Mouse (Mus musculus) Patski (cell line): ENCODE data around the gene Serbp1. TPM values are rescaled to one million over a fixed set of nuclear protein-coding genes. Genes with fewer than 3 reads are reported as not detected.
A peak's percentile ranks its signal among the peaks of the same experiment; 100 is the strongest.

Experiments used
- ATAC-seq: fragments of 100-300 bp; one replicate; pipeline ENCODE4 v1.8.0; 2021
- CTCF ChIA-PET: fragments of 350-600 bp; sonication (Branson Sonifier 250); formaldehyde crosslinking; loops from one replicate; lab custom pipeline; 2022; ENCODE audit warnings: inconsistent platforms; lab: Charles Lee
- POLR2A ChIA-PET: fragments of 350-600 bp; sonication (Branson Sonifier 250); formaldehyde crosslinking; loops from one replicate; lab custom pipeline; 2022; ENCODE audit warnings: antibody characterized with exemption, inconsistent platforms; lab: Charles Lee
- DNase-seq: peaks from one replicate; pipeline ENCODE4 v3.0.0-alpha.2; 2011; ENCODE audit warnings: low read depth, low spot score
- H3K27me3 ChIP-seq: fragments of 371-371 bp; one replicate; pipeline ENCODE4 v1.5.1; 2021
- CTCF ChIP-seq: fragments of 100-300 bp; IDR thresholded peaks from one replicate; pipeline ENCODE4 v1.5.1; 2021
- in situ Hi-C: fragments of 300-500 bp; cut with MboI; formaldehyde crosslinking; loops from 3 replicates; pipeline ENCODE4 v1.11.1; 2018; ENCODE audit warnings: low pct_unique_long_range_greater_than_20kb, mixed read lengths
- polyA plus RNA-seq: library from polyadenylated mRNA; unstranded; gene quantifications from one replicate; pipeline ENCODE4 v1.2.3, GENCODE M21; 2021

Gene Serbp1
- polyA plus RNA-seq, 1 experiment from 2014 or later = 570 TPM

DNA sequence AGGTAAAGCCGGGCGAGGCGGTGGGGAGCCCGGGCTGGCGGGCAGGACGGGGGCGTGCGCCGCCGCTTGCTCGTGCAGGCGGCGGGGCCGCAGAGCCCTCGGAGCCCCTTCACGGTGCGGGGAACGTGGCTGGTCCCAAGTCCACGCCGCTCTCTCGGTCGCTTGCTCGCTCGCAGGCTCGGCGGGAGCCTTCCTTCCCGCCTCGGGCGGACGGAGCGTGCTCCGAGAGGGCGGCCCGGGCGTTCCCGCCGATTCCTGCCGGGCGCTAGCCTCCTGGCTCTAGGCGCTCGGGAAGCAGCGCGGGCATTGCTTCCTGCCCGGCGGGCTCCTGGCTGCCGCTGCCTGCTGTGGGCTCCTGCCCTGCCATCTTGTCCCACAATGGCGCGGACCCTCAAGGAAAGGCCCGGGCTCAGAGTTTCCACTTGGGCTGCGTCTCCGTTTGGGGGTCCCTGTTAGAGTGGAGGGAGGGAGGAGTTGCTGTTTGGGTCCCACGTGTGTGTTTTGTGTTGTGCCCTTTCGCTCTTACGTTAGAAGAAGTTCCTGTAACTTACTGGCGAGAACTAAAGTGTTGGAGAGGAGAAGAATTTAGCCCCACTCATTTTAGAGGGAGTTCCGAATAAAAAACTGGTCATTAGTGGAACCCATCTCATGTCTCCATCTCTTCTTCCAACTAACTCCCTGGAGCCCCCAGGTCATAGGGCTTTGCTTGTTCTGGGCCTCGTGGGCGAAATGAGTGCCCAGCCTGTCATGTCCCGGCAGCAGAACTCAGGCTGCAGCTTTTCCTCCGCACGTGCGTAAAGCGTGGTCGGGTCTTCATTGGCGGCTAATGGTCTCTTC is 29.6 kb downstream of the Serbp1 start:
- in situ Hi-C loops = no loop called here
- H3K27me3 ChIP-seq = no peaks in the 10 kb centered on the region
- ChIA-PET POLR2A (interaction anchor here (0.5 kb wide), 1 partner anchor 88 kb away, joined by 3 read pairs; no protein-coding TSS in a partner anchor), CTCF (no interaction called here)
- no peak for TF ChIP-seq CTCF
- DNase-seq (no peak), ATAC-seq (peak; percentile 8)

- CTCF ChIA-PET = no interaction called here
- no peaks in the 10 kb centered on the region for H3K27me3 ChIP-seq
- ATAC-seq = no peak
- in situ Hi-C loops = no loop called here
- POLR2A ChIA-PET = no interaction called here
- DNase-seq = no peak
- TF ChIP-seq CTCF = no peak
Observed at GRCm38 (mm10) chr6:67268245-67268612, 30.3 kb downstream of the Serbp1 start.

GRCm38 (mm10) chr6:67268983-67269382 is 31.0 kb downstream of the Serbp1 start:
- in situ Hi-C loops = no loop called here
- no peak for TF ChIP-seq CTCF
- ATAC-seq (no peak), DNase-seq (no peak)
- H3K27me3 ChIP-seq = no peaks in the 10 kb centered on the region
- POLR2A ChIA-PET = no interaction called here
- CTCF ChIA-PET = interaction anchor here (0.9 to 1.5 kb wide), 3 partner anchors 14 to 307 kb away, joined by 3 to 4 read pairs (median 3); no protein-coding TSS in a partner anchor

GRCm38 (mm10) chr6:67269459-67269858 is 31.5 kb downstream of the Serbp1 start:
- POLR2A ChIA-PET = no interaction called here
- in situ Hi-C loops = no loop called here

DNA sequence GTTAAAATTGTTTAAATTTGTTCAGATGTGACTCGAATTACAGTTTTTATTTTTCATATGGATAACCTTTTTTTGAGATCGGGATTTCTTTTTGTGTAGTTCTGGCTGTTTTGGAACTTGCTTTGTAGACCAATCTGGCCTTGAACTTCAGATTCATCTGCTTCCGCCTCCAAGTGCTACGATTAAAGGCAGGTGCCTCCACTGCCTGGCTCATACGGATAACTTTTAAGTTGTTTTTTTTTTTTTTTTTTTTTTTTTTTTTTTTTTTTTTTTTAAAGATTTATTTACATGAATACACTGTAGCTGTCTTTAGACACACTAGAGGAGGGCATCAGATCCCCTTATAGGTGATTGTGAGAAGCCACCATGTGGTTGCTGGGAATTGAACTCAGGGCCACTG is 40.0 kb downstream of the Serbp1 start:
- no peaks in the 10 kb centered on the region for H3K27me3 ChIP-seq
- in situ Hi-C loops = no loop called here
- TF ChIP-seq CTCF = no peak
- ChIA-PET CTCF (interaction anchor here (0.7 to 0.8 kb wide), 2 partner anchors 10 to 18 kb away, joined by 3 read pairs; no protein-coding TSS in a partner anchor), POLR2A (no interaction called here)
- ATAC-seq (no peak), DNase-seq (no peak)

More at GRCm38 (mm10) chr6:67269459-67269858, 31.5 kb downstream of the Serbp1 start:
- H3K27me3 ChIP-seq = no peaks in the 10 kb centered on the region
- DNase-seq = no peak
- no peak for TF ChIP-seq CTCF
- no peak for ATAC-seq
- CTCF ChIA-PET = interaction anchor here (0.9 to 1.5 kb wide), 3 partner anchors 15 to 307 kb away, joined by 3 to 4 read pairs (median 3); no protein-coding TSS in a partner anchor

DNA sequence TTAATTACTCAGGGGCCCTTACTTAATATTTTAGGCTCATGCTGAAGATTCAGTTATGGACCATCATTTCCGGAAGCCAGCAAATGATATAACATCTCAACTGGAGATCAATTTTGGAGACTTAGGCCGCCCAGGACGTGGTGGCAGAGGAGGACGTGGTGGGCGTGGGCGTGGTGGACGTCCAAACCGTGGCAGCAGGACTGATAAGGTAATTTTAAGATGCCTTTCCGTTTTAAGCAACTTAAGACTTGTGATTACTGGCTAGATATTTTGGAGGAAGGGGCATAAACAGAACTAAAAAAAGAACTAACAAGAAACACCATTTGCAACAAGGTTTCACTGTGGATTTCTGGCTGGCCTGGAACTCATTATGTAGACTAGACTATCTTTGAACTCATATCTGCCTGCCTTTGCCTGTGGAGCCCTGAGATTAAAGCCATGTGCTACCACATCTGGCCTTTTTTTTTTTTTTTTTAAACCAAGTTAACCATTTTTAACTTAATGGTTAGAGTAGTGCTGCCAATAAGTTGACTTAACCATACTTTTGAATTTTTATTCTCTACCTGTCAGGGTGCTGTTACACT is 43.7 kb downstream of the Serbp1 start:
- ChIA-PET POLR2A (no interaction called here), CTCF (no interaction called here)
- no peak for ATAC-seq
- TF ChIP-seq CTCF = no peak
- in situ Hi-C loops = no loop called here
- DNase-seq = no peak
- no peaks in the 10 kb centered on the region for H3K27me3 ChIP-seq

- no peaks in the 10 kb centered on the region for H3K27me3 ChIP-seq
- no peak for TF ChIP-seq CTCF
- ATAC-seq (no peak), DNase-seq (no peak)
- in situ Hi-C loops = no loop called here
- ChIA-PET POLR2A (no interaction called here), CTCF (no interaction called here)
Observed at GRCm38 (mm10) chr6:67282897-67283296, 44.9 kb downstream of the Serbp1 start.

DNA sequence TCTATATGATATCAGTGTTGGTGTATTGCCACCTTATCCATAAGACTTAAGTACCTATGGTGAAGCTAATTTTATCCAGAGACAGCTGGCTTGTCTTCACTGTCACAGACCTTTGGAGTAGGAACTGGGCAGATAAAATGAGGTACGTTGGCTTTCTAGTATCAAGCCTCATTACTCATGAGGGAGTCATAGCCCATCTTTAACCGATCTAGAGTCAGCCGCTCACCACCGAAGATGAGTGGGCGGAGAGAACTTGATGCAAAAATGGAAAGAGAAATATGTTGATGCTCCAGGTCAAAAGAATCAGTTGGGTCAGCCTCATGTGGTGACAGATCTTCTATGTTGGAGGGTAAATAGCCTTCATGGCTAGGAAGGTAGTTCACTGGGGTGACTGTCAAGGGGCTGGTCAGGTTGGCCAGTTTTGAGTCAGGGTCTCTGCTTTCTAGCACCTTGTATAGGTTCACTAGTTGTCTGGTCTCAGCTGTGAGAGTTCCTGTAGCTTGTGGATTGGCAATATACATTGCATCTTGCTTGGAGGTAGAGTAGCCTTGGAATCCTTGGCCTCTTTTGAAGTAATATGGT is 54.2 kb downstream of the Serbp1 start:
- in situ Hi-C loops = no loop called here
- ChIA-PET POLR2A (no interaction called here), CTCF (no interaction called here)
- DNase-seq = no peak
- H3K27me3 ChIP-seq = no peaks in the 10 kb centered on the region
- ATAC-seq = no peak
- TF ChIP-seq CTCF = no peak

GRCm38 (mm10) chr6:67296126-67296525 is 58.1 kb downstream of the Serbp1 start:
- no peak for ATAC-seq
- TF ChIP-seq CTCF = peak; percentile 64
- CTCF ChIA-PET = interaction anchor here (0.9 to 1.3 kb wide), 4 partner anchors 9 to 148 kb away, joined by 3 read pairs; no protein-coding TSS in a partner anchor

GRCm38 (mm10) chr6:67298742-67299141 is 60.8 kb downstream of the Serbp1 start:
- CTCF ChIA-PET = no interaction called here
- ATAC-seq = no peak
- no peaks in the 10 kb centered on the region for H3K27me3 ChIP-seq
- POLR2A ChIA-PET = no interaction called here
- in situ Hi-C loops = loop anchor here (5.0 kb wide), 1 partner anchor 149 kb away; no protein-coding TSS in a partner anchor
- DNase-seq = no peak
- TF ChIP-seq CTCF = no peak

More at GRCm38 (mm10) chr6:67296126-67296525, 58.1 kb downstream of the Serbp1 start:
- no peak for DNase-seq
- in situ Hi-C loops = loop anchor here (5.0 kb wide), 1 partner anchor 151 kb away; no protein-coding TSS in a partner anchor
- POLR2A ChIA-PET = no interaction called here
- H3K27me3 ChIP-seq = no peaks in the 10 kb centered on the region
